Mouse (Mus musculus): ENCODE measurements around the gene Katnbl1. TPM values are rescaled to one million over a fixed set of nuclear protein-coding genes. Genes with fewer than 3 reads are reported as not detected.
"Not testable (repeated sequence)": the region's sequence is repeated elsewhere in the genome, so short reads cannot be mapped to it uniquely, and the experiment has no call there.

The Katnbl1 gene
- total RNA-seq, 2 experiments from 2014 or later = 4.2 to 4.4 TPM

- DNase-seq = no peak
Observed at GRCm38 (mm10) chr2:112392689-112393088, 13.7 kb downstream of the Katnbl1 start.

DNA sequence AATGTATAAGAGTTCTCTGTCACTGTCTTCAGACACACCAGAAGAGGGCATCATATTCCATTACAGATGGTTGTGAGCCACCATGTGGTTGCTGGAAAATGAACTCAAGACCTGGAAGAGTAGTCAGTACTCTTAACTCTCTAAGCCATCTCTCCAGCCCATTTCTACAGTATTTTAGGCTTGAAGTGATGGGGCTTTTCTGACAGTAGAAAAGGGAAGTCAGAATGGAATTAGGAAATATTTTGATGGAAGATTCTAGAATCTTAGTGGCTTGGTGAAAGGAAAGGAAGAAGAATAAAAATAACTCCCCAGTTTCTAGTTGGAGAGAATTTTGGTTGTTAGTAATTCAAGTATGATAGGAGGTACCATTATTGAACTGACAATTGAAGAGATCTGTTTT, 14.9 kb downstream of the Katnbl1 start:
- no peak for DNase-seq

- DNase-seq = no peak
Observed at GRCm38 (mm10) chr2:112396649-112397048, 17.6 kb downstream of the Katnbl1 start.

GRCm38 (mm10) chr2:112407030-112407429, 28.0 kb downstream of the Katnbl1 start:
- no peak for DNase-seq

GRCm38 (mm10) chr2:112425308-112425707, 46.3 kb downstream of the Katnbl1 start:
- DNase-seq = no peak

DNA sequence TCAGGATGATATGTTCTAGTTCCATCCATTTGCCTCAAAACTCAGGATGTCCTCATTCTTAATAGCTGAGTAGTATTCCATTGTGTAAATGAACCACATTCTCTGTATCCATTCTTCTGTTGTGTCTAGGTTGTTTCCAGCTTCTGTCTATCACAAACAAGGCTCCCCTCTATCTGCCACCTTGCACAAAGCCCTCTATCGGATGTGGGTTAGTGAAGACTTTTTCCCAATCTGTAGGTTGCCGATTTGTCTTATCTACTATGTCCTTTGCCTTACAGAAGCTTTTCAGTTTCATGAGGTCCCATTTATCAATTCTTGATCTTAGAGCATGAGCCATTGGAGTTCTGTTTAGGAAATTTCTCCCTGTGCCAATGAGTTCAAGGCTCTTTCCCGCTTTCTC, 49.5 kb downstream of the Katnbl1 start:
- not testable (repeated sequence) for DNase-seq

DNA sequence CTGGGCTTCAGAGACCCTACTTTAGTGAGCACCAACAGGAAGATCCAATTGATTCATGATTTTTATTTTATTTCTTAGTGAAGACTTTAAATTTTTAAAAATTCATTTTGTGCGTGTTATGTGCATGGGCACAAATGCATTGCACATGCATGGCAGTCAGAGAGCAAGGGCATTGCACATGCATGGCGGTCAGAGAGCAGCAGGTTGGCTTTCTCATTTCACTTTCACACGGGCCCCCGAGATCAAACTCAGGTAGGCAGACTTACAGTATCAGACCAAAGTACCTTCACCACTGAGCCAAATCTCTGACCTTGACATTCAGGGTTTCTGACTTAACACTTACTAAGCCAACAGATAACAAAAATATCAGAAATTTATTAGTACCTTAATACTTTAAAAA, 50.7 kb downstream of the Katnbl1 start:
- DNase-seq = no peak

DNA sequence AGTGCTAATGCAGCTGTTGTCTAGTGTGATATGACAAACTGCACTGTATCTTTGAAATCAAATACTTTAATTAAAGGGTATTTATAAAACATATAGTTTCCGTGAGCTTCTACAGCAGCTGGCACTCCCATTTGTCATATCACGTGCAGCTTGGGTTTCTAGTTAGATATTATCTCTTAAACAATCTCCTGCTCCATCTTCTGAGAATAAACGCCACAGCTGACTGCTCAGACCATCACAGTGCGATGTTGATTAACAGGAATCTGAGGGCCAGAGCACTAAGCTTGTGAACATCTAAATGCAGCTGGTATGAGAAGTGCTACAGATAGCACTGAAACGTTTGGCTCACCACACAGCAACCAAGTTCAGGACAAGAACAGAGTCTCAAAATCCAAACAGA, 51.4 kb downstream of the Katnbl1 start:
- no peak for DNase-seq

- no peak for DNase-seq
Observed at GRCm38 (mm10) chr2:112432523-112432922, 53.5 kb downstream of the Katnbl1 start.

- DNase-seq = peak; percentile 13 to 25
Observed at GRCm38 (mm10) chr2:112433359-112433758, 54.3 kb downstream of the Katnbl1 start.

DNA sequence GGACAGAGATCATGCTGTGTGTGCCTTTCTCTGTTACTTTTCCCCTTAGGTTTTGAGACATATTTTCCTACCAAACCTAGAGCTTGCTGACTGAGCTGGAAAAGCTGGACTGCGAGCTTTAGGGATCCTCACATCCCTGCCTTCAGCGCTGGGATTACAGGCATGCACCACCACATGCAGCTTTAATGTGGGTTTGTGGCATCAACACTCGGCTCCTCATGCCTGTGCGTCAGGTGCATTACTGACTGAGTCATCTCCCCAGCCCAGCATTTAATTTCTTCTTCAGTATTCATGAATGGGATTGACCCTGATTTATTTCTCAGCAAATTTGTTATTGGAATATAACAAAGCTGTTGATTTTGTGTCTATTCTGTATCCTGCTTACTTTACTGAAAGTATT, 57.3 kb downstream of the Katnbl1 start:
- no peak for DNase-seq

DNA sequence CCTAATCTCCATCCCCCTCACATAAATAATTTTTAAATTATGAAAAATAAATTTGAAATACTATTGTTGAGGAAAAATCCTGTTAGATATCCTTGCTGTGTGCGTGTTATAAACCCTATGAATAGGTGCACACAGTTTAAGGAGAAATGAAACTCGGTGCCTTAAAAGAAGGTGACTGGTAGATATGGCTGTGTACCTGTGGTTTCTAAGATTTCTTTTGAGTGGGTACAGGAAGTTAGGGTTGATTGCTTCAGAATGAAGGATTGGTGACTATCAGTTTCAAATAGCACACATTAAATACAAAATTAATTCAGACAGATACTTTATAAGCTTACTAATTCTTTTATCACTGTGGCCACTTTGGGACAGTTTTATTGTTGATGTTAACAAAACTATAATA, 58.6 kb downstream of the Katnbl1 start:
- no peak for DNase-seq

DNA sequence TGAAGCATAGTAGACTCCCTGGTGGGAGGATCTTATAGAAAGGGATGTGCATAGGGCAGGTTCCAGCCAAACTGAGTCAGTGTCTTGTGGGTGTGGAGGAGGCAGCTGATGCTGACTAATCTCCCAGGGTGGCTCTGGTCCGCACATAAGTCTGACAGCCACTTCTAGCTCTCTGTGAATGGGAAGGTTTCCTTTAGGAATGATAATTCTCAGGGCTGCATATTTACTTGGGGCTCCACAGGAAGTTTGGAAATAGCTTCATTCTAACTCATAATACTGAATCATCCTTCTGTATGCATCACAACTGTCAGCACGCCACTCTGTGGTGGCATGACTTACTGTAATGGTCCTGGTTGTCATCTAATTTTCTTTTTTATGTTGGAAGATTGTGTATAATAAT, 64.5 kb downstream of the Katnbl1 start:
- DNase-seq = no peak

GRCm38 (mm10) chr2:112445511-112445910, 66.5 kb downstream of the Katnbl1 start:
- no peak for DNase-seq

GRCm38 (mm10) chr2:112448046-112448445, 69.0 kb downstream of the Katnbl1 start:
- DNase-seq = not testable (repeated sequence)

GRCm38 (mm10) chr2:112448510-112449059, 69.6 kb downstream of the Katnbl1 start:
- no peak for DNase-seq

DNA sequence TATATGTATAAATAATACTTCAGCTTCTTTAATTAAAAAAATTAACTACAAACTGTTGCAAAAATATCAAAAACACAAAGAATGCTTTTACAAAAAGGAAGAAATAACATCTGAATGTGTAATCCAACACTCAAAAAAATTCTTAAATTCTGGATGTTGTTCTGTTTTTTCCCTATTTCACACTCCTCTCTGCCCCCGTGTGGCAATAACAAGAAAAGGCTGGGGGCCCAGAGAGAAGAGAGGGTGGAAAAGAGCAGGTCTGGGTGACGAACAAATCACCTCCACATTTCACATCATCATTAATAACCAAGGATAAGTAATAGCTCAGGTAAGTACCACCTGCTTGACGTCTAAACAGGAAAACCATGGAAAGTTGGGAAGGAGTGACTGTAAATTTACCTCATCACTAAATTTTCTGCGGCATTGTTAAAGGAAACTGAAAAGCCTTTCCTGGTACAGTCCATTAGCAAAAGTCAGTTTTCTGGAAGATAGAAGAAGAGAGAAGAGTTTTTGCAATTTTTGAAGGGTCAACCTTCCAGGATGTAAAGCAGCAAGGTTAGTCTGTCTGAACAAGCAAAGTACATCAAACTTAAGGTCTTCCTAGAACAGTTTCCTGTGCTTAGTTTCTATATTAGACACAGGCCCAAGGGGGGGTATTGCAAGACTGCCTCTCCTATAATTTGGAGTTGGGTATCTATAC, 70.7 kb downstream of the Katnbl1 start:
- DNase-seq = peak; percentile 6 to 34

- not testable (repeated sequence) for DNase-seq
Observed at GRCm38 (mm10) chr2:112452513-112452912, 73.5 kb downstream of the Katnbl1 start.

DNA sequence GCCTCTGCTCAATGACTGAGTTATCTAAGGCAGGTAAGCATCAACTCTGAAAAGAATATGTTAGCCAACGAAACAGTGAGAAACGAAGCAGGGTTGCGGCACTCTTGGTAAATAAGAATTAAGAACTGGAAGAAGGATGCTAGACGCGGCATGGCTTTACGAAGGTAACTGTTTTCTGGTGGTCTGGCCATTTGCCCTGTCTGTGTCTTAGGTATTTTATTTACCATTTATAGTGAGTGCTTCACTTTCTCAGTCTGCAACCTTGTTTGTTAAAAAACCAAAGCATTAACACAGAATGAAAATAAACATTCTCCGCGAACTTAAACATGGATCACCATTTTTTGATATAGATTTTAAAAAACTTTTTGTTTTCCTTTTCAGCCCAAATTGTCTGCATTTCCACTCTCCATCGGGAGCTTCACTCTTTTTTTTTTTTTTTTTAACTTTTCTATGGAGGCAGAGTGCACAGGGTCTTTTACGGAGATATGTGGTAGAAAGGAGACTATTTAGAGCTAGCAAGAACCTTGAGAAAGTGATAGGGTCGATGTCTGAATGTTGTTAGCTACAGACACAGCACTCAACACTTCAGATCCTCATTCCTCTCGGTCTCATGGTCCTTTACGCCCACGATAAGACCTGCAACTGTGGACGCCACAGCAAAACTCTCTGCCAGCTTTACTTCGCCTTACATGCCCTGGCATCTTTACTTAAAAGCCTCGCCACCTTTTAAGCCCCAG, 75.3 kb downstream of the Katnbl1 start:
- no peak for DNase-seq

- DNase-seq = peak; percentile 98 to 99
Observed at GRCm38 (mm10) chr2:112454862-112455564, 76.0 kb downstream of the Katnbl1 start, which contains the start of gene Emc7. Gene Emc7, plus strand, starts transcription at chr2:112454997.

DNA sequence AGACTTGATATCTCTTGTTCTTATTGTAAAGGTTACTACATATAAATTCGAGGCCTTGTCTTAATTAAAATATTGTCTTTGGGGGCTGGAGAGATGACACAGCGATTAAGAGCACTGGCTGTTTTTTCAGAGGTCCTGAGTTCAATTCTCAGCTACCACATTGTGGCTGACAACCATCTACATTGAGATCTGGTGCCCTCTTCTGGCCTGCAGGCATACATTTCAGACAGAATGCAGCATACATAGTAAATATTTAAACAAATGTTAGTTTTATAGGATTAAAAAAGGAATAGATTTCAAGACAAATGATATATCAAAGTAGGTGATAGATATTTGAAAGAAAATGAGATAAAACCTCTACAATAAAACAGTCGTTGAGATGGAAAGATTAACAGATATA, 81.5 kb downstream of the Katnbl1 start:
- no peak for DNase-seq
